Comparison of ENCODE assay signal across 8 mouse cellular contexts in the genomic region with DNA sequence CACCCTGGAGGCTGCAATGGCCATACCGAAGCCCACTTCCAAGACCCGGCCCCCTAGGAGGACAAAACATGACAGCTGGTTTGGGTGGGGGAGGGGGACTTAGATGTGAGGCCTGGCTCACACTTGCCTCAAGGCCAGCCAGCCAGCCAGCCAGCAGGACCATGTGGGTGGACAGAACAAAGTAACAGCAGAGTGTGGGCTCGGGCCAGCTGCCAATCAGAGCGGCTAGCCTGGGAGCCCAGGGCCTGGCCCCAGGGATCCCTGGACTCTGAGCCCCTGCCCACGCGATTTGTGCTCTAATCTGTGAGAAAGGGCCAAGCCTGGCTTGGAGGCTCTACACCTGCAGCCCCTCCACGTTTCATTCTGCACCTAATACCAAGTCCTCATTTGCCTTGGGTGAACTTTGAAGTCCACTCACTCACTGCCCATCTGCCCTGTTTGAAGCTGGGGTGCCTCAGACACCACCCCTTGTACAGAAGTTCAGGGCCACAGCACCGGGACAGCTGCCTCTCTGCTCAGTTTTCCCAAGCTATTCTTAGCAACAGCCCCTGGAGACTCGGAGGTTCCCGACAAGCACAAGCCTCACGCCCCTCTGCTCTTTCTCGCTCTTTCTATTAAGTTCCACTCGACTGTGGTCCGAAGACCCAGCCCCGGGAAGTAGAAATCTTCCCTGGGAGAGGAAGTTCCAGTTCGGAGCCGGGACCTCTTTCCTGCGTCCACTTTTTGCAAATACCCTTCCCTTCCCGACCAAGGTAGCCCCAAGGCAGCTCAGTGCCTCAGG. TPM values are rescaled to one million over a fixed set of nuclear protein-coding genes. Genes with fewer than 3 reads are reported as not detected.
A peak's percentile ranks its signal among the peaks of the same experiment; 100 is the strongest.
DNase-seq lines count a peak whose midpoint lies in the region; ATAC-seq and TF ChIP-seq lines count a peak whose summit lies in the region.

No protein-coding gene starts in this region.

- no peak overlapping the region for H3K27ac ChIP-seq in ES-E14 (ENCODE audit: insufficient read depth, low read depth, low read length, poor library complexity, severe bottlenecking)
- peak overlapping the region; percentile 32; the same call in 1 of the 2 replicates for H3K27ac ChIP-seq in brown adipose tissue, adult 24 weeks (replicated peaks; ENCODE audit: low read depth, low read length)
- peak overlapping the region; percentile 89 for H3K27ac ChIP-seq in forebrain, embryonic 15.5 days (replicated peaks)
- H3K27ac ChIP-seq in lung, embryonic 16.5 days (ENCODE audit: low read length): peak overlapping the region; percentile 71

- H3K4me2 ChIP-seq in forebrain, embryonic 15.5 days (replicated peaks): peak overlapping the region; percentile 83
- peak overlapping the region; percentile 89 for H3K4me2 ChIP-seq in lung, embryonic 16.5 days (ENCODE audit: low read depth, low read length)

- 5% methylated on average over 19 of the region's 19 CpGs for WGBS in forebrain, embryonic 15.5 days
- 5% methylated on average over 19 of the region's 19 CpGs for WGBS in lung, embryonic 16.5 days

- no peaks in the 10 kb centered on the region for H3K27me3 ChIP-seq in forebrain, embryonic 15.5 days
- no peaks in the 10 kb centered on the region for H3K27me3 ChIP-seq in lung, embryonic 16.5 days (ENCODE audit: control insufficient read depth, insufficient read depth, low read depth, low read length)

- in situ Hi-C loops in ES-E14 (cut with MboI; ENCODE audit: low sequenced_read_pairs in 2 of 2, unreplicated experiment in 2 of 2): no loop called here

- no peak for DNase-seq in ES-E14 (ENCODE audit: low read depth, low spot score)
- peak; percentile 77 for DNase-seq in heart, postnatal 4 days
- DNase-seq in layer of hippocampus, adult 9-11 months: peak; percentile 87
- DNase-seq in right cerebral cortex, postnatal 14 days: peak; percentile 68
- no peak for DNase-seq in spleen, postnatal 10 days (ENCODE audit: low spot score in 2 of 2)

- peaks cover 0 to 11% of the 10 kb centered on the region in 2 experiments; a peak in 2 of 4 replicates for H3K4me1 ChIP-seq in ES-E14 (ENCODE audit: control insufficient read depth in 2 of 2, insufficient read depth in 2 of 2, low read length in 2 of 2, poor library complexity in 1 of 2)
- peaks cover 12% of the 10 kb centered on the region for H3K4me1 ChIP-seq in brown adipose tissue, adult 24 weeks (ENCODE audit: control insufficient read depth, insufficient read depth, insufficient read length, low read length)
- H3K4me1 ChIP-seq in forebrain, embryonic 15.5 days: peaks cover 31% of the 10 kb centered on the region
- H3K4me1 ChIP-seq in lung, embryonic 16.5 days (replicated peaks; ENCODE audit: control insufficient read depth, insufficient read depth, low read length): peaks cover 19% of the 10 kb centered on the region

- peak overlapping the region; percentile 61 to 86 for H3K4me3 ChIP-seq in ES-E14 (ENCODE audit: insufficient read depth in 1 of 2, low read depth in 1 of 2, low read length in 2 of 2, poor library complexity in 1 of 2, severe bottlenecking in 1 of 2)
- peak overlapping the region; percentile 67 for H3K4me3 ChIP-seq in brown adipose tissue, adult 24 weeks (ENCODE audit: insufficient read depth, low read depth, low read length)
- H3K4me3 ChIP-seq in forebrain, embryonic 15.5 days: peak overlapping the region; percentile 53
- peak overlapping the region; percentile 63 for H3K4me3 ChIP-seq in lung, embryonic 16.5 days (ENCODE audit: low read length)

- ATAC-seq in forebrain, embryonic 15.5 days (replicated peaks): no peak
- ATAC-seq in lung, embryonic 16.5 days (ENCODE audit: low read depth): no peak

- peaks cover 35% of the 10 kb centered on the region for H3K36me3 ChIP-seq in ES-E14 (ENCODE audit: control insufficient read depth, insufficient read depth, low read length, poor library complexity, severe bottlenecking)
- peaks cover 25% of the 10 kb centered on the region for H3K36me3 ChIP-seq in forebrain, embryonic 15.5 days
- H3K36me3 ChIP-seq in lung, embryonic 16.5 days (ENCODE audit: control insufficient read depth, insufficient read depth, low read length): peaks cover 15% of the 10 kb centered on the region

- H3K9ac ChIP-seq in ES-E14 (ENCODE audit: insufficient read depth, low read depth, low read length, poor library complexity, severe bottlenecking): peak overlapping the region; percentile 9; the same call in 1 of the 2 replicates
- peak overlapping the region; percentile 60 for H3K9ac ChIP-seq in forebrain, embryonic 15.5 days (replicated peaks)
- H3K9ac ChIP-seq in lung, embryonic 16.5 days (ENCODE audit: low read length): peak overlapping the region; percentile 71

- H3K9me3 ChIP-seq in ES-E14 (ENCODE audit: control insufficient read depth, insufficient read depth, low read depth, low read length): no peaks in the 10 kb centered on the region
- no peaks in the 10 kb centered on the region for H3K9me3 ChIP-seq in forebrain, embryonic 15.5 days
- H3K9me3 ChIP-seq in lung, embryonic 16.5 days (ENCODE audit: control insufficient read depth, low read length): no peaks in the 10 kb centered on the region

TF ChIP-seq in ES-E14, 5 proteins besides CTCF, POLR2A, EP300 and RAD21:
- TF ChIP-seq HCFC1 (IDR thresholded peaks at IDR 0.05; ENCODE audit: borderline replicate concordance, insufficient read depth, low read length) (no peak), CHD2 (IDR thresholded peaks at IDR 0.05; ENCODE audit: low read depth, low read length) (no peak), MAFK (IDR thresholded peaks at IDR 0.05; ENCODE audit: insufficient read depth, low read depth, low read length) (no peak), ZC3H11A (IDR thresholded peaks at IDR 0.05; ENCODE audit: borderline replicate concordance, low read depth, low read length) (no peak), ZNF384 (IDR thresholded peaks at IDR 0.05; ENCODE audit: low read depth, low read length) (no peak)

RNA-seq across cellular contexts. Expression of gene Gamt, which starts 0.8 kb away (rescaled TPM):
- total RNA-seq in ES-E14 (2012; rRNA removed): 2.9 and 3.0 TPM in 2 replicates
- 10.5 and 17.8 TPM in 2 replicates for polyA plus RNA-seq in brown adipose tissue, adult 24 weeks (2012; ENCODE audit: insufficient read depth, insufficient read length, missing spikeins)
- polyA plus RNA-seq in forebrain, embryonic 15.5 days (2015; fragmentation: Nextera tagmentation; extraction: Ambion mirVana): 21.3 and 24.0 TPM in 2 replicates
- total RNA-seq in heart, postnatal 4 days (2021): 10 to 100 TPM; 18.5 to 23.4 TPM
- polyA plus RNA-seq in lung, embryonic 16.5 days (2015; fragmentation: Nextera tagmentation; extraction: Ambion mirVana): 27.5 and 32.8 TPM in 2 replicates

RNA-seq across cellular contexts. Expression of gene Dazap1, which starts 1.2 kb away (rescaled TPM):
- 121 and 154 TPM in 2 replicates for total RNA-seq in ES-E14 (2012; rRNA removed)
- polyA plus RNA-seq in brown adipose tissue, adult 24 weeks (2012; ENCODE audit: insufficient read depth, insufficient read length, missing spikeins): 51.6 and 76.7 TPM in 2 replicates
- polyA plus RNA-seq in forebrain, embryonic 15.5 days (2015; fragmentation: Nextera tagmentation; extraction: Ambion mirVana): 70.0 and 78.4 TPM in 2 replicates
- 100 to 1,000 TPM; 131 to 140 TPM for total RNA-seq in heart, postnatal 4 days (2021)
- polyA plus RNA-seq in lung, embryonic 16.5 days (2015; fragmentation: Nextera tagmentation; extraction: Ambion mirVana): 45.4 and 50.6 TPM in 2 replicates

RNA-seq across cellular contexts. Expression of gene Ndufs7, which starts 11.1 kb away (rescaled TPM):
- total RNA-seq in ES-E14 (2012; rRNA removed): 205 and 290 TPM in 2 replicates
- 732 and 1,152 TPM in 2 replicates for polyA plus RNA-seq in brown adipose tissue, adult 24 weeks (2012; ENCODE audit: insufficient read depth, insufficient read length, missing spikeins)
- polyA plus RNA-seq in forebrain, embryonic 15.5 days (2015; fragmentation: Nextera tagmentation; extraction: Ambion mirVana): 248 and 260 TPM in 2 replicates
- total RNA-seq in heart, postnatal 4 days (2021): 100 to 1,000 TPM; 480 to 520 TPM
- polyA plus RNA-seq in lung, embryonic 16.5 days (2015; fragmentation: Nextera tagmentation; extraction: Ambion mirVana): 313 and 320 TPM in 2 replicates

RNA-seq across cellular contexts. Expression of gene Rps15, which starts 32.2 kb away (rescaled TPM):
- total RNA-seq in ES-E14 (2012; rRNA removed): 2,505 and 2,820 TPM in 2 replicates
- polyA plus RNA-seq in brown adipose tissue, adult 24 weeks (2012; ENCODE audit: insufficient read depth, insufficient read length, missing spikeins): 1,089 and 1,107 TPM in 2 replicates
- 628 and 651 TPM in 2 replicates for polyA plus RNA-seq in forebrain, embryonic 15.5 days (2015; fragmentation: Nextera tagmentation; extraction: Ambion mirVana)
- 1,000 to 10,000 TPM in 1 of 2 experiments, 100 to 1,000 TPM in 1; 949 to 1,003 TPM for total RNA-seq in heart, postnatal 4 days (2021)
- 915 and 939 TPM in 2 replicates for polyA plus RNA-seq in lung, embryonic 16.5 days (2015; fragmentation: Nextera tagmentation; extraction: Ambion mirVana)

RNA-seq across cellular contexts. Expression of gene Mum1, which starts 33.8 kb away (rescaled TPM):
- 80.8 and 115 TPM in 2 replicates for total RNA-seq in ES-E14 (2012; rRNA removed)
- polyA plus RNA-seq in brown adipose tissue, adult 24 weeks (2012; ENCODE audit: insufficient read depth, insufficient read length, missing spikeins): 9.7 and 11.1 TPM in 2 replicates
- polyA plus RNA-seq in forebrain, embryonic 15.5 days (2015; fragmentation: Nextera tagmentation; extraction: Ambion mirVana): 49.9 and 52.8 TPM in 2 replicates
- 10 to 100 TPM; 22.8 to 26.7 TPM for total RNA-seq in heart, postnatal 4 days (2021)
- polyA plus RNA-seq in lung, embryonic 16.5 days (2015; fragmentation: Nextera tagmentation; extraction: Ambion mirVana): 66.4 and 68.7 TPM in 2 replicates

Comparison
In these comparisons a context has a peak if more than half of its experiments do, and no peak if none do; other contexts are left out.
1. DNase-seq: peak in heart, postnatal 4 days (single experiment), layer of hippocampus, adult 9-11 months (single experiment) and right cerebral cortex, postnatal 14 days (single experiment); none in ES-E14 (single experiment) and spleen, postnatal 10 days (0 of 2).
2. H3K9ac ChIP-seq: peak in every context shown above with its lines; median percentile 71 in lung, embryonic 16.5 days; 60 in forebrain, embryonic 15.5 days; 9 in ES-E14.
3. Peak in every context shown above with its lines, with median percentiles within 50 percentile points of each other: H3K4me3 ChIP-seq.